Mouse (Mus musculus): ENCODE measurements around the gene Il16. TPM values are rescaled to one million over a fixed set of nuclear protein-coding genes. Genes with fewer than 3 reads are reported as not detected.
A peak's percentile ranks its signal among the peaks of the same experiment; 100 is the strongest.

Gene Il16
- total RNA-seq, 2 experiments from 2014 or later = 57.5 to 62.0 TPM

DNA sequence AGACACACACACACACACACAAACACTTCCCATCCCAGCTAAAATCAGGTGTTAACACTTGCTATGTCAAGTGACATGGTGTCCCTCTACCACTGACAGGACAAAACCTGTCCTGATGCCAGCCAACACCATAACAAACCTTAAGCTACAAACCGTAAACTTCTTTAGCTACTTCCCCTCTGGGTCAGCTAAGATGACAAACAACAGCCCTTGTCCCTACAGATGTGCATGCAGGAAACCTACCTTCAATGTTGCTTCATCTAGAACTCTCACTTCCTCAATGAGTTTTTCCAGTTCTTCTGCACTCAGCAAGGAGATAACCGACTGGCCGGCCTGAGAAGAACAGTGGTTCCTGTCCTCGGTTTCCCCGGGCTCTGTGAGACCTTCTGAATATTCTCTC lies 94.9 kb downstream of the Il16 start:
- DNase-seq (ENCODE audit: low spot score in 2 of 2) = no peak

- DNase-seq (ENCODE audit: low spot score in 2 of 2) = no peak
Measured at GRCm38 (mm10) chr7:83648807-83649206, 96.7 kb downstream of the Il16 start.

DNA sequence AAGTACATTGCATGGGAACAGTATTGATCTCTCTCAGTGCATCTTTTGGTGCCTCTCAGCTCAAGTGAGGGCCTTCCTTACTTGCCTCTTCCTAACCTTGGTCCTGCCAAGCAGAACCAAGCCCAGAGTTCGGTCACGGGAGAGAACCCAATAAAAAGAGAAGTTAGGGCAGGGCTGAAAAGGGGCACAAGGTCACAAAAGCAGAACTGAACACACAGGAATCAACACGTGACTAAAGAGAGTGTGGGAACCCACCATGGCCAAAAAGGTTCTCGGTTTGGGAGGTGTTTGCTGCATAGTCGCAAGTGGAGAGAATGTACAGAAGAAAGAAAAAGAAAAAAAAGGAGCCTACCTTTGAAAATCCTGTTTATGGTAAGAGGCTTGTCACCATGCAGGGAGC lies 100.0 kb downstream of the Il16 start:
- DNase-seq (ENCODE audit: low spot score in 2 of 2) = no peak

GRCm38 (mm10) chr7:83644761-83645160 lies 100.8 kb downstream of the Il16 start:
- no peak for DNase-seq (ENCODE audit: low spot score in 2 of 2)

DNA sequence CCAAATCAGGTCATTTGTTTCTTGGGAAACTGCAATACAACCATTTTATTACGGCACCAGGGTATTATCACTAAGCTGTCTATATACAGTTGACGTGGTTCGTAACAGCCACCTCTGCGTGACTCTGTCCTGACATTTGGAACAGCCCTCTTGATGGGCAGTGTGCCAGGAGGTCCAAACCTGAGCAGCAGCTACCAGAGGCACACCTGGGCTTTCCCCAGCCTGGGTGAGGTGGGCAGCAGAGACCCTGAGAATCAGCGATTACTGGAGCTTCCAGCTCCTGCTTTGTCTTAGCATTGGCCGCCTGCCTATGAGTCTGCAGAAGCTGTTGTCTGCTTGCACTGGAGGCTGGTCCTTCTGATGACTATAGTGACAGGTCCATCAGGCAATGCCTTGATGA lies 101.9 kb downstream of the Il16 start:
- DNase-seq (ENCODE audit: low spot score in 2 of 2) = no peak

GRCm38 (mm10) chr7:83641163-83641562 lies 104.4 kb downstream of the Il16 start:
- no peak for DNase-seq (ENCODE audit: low spot score in 2 of 2)

GRCm38 (mm10) chr7:83640581-83640980 lies 104.9 kb downstream of the Il16 start:
- no peak for DNase-seq (ENCODE audit: low spot score in 2 of 2)

- no peak for DNase-seq (ENCODE audit: low spot score in 2 of 2)
Measured at GRCm38 (mm10) chr7:83639084-83639483, 106.4 kb downstream of the Il16 start.

DNA sequence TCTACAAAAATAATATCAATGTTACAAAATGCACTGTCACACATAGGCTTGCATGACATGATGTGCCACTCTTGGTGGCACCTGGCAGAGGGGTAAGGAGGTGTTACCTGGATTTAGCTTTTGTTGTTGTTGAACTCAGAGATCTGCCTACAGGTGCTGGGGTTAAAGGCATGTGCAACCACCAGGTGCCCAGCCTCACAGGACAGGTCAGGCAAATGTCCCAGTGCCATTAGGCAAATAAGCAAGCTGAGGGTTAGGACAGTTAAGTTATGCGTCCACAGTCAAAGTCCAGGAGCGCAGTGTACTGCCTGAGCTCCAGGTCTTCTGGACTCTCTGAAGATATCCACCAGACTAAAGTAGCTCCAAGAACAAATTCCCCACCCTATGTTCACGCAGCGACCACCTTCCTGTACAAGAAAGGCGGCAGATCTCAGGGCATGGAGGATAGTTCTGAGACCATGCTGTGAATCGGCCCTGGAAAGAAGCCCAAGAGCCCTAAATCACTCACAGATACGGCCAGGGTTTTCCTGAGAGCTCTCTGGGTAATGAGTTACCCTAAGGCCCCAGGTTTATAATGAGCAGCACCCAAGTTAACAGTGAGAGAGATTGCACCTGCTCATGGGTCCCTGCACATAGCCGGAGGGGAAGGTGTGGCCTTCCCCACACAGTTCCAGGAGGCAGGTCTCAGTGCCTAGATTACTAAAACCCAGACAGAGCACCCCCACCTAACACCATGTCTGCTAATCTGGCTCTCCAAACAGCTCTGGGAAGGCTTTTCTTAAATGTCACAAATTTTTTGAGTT lies 107.5 kb downstream of the Il16 start:
- DNase-seq (ENCODE audit: low spot score in 2 of 2) = no peak

- no peak for DNase-seq (ENCODE audit: low spot score in 2 of 2)
Measured at GRCm38 (mm10) chr7:83636425-83636824, 109.1 kb downstream of the Il16 start.

DNA sequence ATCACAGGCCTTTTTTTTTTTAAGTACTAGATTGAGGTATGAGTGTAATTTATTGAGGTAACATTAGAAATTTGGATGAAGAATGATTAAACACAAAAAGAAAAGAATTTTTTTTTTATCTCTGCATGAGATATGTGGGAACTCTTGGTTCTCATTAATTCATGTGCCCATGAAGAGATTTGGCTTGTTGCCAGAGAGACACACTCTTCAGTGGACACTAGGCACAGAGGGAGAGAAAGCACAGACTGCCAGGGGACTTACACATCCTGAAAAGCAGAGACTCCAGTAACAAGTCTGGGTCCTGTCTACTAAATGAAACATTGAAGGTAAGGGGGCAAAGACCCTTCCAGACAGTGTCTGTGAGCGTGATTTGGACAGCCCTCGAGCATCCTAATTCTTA lies 109.8 kb downstream of the Il16 start:
- DNase-seq (ENCODE audit: low spot score in 2 of 2) = no peak

DNA sequence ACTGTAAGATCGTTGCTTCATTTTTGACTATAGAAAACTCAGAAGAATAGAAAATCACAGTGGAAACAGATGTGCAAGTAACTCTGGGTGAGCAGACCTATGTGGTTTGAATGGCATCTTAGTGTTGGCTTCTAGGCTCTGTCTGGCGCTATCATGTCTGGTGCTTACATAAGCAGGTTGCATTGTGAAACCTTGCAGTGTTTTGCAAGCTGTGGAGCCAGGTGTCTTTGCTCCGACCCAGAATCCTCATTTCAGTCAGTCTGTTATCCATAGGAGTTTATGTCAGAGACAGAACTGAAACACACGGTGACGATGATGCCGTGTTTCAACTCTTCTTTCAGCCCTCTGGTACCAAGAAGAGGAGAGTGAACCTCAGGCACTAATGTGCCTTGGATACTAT lies 111.7 kb downstream of the Il16 start:
- DNase-seq (ENCODE audit: low spot score in 2 of 2) = peak in 1 of 2 experiments; percentile 48

DNA sequence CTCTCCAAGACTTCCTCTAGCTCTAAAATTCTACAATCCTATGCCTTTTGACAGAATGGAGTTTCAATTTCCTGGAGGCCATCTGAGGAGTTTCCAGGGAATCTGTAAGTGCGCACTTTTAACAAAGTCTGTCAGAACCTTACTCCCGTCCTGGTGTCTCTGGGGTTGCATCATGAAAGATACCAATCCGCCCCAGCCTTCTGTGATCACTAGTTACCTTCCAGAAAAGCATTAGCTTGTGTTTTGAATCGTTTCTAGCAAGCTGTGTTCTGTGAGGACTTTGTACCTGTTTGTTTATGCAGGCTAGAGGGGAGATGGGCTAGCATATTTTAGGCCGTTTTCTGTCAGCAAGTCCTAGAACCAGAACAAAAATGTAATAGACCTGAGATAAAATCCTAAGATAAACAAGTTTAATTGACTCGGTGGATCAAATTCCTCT lies 112.8 kb downstream of the Il16 start:
- DNase-seq (ENCODE audit: low spot score in 2 of 2) = no peak

DNA sequence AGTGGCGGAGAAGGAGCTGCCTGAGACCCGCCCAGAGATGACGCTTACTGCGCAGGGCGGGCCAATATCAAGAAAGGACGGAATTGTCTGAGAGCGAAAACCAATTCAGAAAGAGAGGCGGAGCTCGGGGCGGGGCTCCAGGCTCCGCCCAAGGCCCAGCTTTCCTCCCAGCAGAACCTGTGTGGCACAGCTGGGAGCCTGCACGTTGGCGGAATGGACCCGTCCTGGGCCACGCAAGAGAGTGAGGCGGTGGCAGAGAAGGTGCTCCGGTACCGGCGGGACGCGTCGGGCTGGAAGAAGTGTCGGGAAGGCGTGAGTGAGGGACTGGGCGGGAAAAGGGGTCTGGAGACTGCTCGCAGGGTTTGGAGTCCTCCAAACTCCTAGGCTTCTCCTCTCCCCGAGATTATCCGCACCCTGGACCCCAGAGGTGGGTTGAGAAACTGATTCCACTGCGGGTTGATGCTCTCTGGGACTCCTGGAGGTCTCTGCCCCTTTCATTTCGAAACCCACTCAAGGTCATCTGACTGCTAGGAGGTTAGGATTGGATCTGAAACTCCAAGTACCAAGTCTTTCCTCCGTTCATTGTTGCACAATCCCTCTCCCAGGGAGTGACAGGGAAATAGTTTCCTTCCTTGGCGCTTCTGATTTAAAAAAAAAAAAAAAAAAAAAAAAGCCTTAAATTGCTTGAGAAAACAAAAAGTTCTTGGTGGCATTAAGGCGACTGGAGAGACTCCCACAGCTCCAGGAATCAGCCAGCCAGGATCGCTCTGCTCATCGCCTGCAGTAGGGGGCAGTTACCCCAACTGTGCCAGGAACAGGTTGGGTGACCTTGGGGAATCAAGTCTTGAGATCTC lies 113.5 kb downstream of the Il16 start, which contains the start of gene Stard5:
Gene Stard5, plus strand, starts transcription at position 132 of the 854 bp plus-strand sequence.
- DNase-seq (ENCODE audit: low spot score in 2 of 2) = peak; percentile 88 to 92

DNA sequence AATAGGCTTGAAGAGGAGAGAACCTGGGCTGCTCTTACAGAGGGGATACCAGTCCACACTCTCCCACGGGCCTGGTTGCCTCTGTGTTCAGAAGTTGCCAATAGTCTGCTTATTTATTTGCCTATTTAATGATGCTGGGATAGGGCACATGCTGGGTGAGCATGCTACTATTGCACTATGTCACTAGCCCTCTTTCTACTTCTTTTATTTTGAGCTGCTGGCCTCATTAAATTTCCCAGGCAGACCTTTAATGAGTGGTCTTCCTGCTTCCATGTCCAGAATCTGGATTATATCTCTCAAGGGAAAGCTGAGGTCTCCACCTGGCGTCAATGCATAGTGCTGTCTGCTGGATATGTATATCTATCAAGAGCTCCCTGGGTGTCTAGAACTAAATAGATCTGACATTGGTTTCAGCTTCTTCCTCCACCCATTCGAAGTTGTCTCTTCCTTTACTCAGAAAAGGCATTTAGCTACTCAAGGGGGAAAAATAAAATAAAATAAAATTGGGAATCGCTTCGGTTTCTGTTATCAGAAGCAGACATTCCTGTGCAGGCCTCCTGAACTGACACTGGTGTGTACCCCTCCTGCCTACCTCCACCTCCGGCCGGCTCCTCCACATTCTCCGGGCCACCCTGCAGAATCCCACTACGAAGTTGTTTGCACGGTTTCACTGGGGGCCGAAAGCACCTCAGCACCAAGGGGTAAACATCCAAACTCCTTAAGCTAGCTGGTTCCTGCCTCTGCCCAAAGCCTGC lies 114.3 kb downstream of the Il16 start:
- DNase-seq (ENCODE audit: low spot score in 2 of 2) = no peak

- DNase-seq (ENCODE audit: low spot score in 2 of 2) = no peak
Measured at GRCm38 (mm10) chr7:83627369-83627768, 118.2 kb downstream of the Il16 start.

DNA sequence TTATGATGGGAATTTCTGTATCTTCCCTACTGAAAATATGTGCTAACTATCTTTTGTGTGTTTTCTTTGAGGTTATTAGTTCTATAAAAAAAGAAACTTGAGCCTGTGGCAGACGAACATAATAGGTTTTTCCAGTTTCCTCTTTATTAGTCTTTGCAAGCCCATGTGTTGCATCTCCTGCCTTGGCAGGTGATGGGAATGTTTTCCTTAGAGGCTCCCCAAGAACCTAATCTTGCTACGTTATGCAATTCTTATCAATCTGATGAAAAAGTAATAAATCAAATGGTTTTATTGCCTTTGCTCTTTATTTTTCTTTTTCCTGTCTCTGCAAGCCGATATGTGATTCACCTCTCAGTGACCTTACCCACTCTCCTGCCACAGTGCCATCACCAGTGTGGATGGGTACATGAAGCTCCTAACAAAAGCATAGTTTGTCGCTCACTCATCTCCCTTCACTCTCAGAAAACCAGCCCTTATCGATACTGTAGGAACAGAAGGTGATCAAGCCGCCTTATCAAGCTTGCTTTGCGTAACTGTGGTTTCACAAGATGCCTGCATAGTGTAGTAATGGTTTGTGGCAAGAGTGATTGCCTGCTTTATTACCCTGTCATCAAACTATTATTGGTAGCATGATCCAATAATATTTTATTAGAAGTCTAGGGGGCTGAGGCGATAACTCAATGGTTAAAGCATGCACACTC lies 118.8 kb downstream of the Il16 start:
- DNase-seq (ENCODE audit: low spot score in 2 of 2) = no peak

- DNase-seq (ENCODE audit: low spot score in 2 of 2) = no peak
Measured at GRCm38 (mm10) chr7:83624065-83624464, 121.5 kb downstream of the Il16 start.

DNA sequence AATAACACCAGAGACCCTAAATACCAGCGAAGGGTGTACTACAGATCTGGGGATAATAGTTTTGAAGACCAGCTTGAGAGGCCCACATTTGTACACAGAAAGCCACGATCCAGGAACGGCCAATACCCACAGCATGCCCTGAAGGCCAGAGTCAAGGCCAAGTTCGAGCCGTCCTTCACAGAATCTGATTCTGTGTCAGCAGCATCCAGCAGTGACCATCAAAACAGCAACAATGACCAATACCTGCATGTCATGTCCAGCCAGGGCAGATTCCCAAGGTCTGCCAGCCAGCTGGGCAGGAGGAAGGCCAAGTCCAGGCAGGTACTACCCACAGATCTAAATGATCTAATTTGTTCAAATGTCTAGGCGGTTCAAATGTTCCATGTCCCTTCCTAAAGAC lies 122.9 kb downstream of the Il16 start:
- no peak for DNase-seq (ENCODE audit: low spot score in 2 of 2)

DNA sequence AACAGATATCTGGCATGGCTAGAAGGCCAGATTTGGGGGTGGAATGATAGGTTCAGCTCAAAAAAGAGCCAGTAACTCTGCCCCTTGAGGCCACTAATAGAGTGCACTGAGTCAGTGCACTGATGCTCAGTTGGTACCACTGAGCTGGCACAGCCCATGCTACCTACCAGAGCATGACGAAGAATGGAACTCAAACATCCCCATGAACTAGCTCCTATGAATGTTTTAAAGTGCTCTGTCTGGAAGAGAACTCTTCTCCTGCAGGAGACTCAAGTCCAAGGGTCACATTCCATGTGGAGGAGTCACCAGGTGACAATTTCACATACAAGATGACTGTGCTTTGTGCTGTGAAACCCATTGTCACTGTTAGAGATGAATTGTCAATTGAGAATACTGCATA lies 126.8 kb downstream of the Il16 start:
- no peak for DNase-seq (ENCODE audit: low spot score in 2 of 2)

DNA sequence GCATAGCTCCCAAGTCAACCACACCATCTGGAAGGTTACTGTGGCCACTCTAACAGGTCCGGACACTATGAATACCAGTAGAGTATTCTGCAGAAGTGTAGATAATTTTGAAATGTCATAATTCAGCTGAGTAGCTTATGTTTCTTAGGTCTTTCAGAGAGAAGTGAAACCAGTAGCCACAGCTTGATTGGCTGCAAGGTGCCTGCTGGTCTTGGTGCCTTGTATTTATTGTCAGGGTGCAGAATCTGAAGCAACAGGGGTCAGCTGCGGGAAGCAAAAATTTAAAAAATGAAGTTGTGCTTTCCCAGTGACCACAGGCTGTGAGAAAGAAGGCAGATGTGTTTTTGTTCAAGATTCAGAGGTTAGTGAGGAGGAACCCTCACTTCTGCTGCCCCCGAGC lies 129.3 kb downstream of the Il16 start:
- DNase-seq (ENCODE audit: low spot score in 2 of 2) = no peak
